Mouse (Mus musculus) embryonic fibroblast, embryonic 13.5 days (primary cell): ENCODE measurements around the gene Dbp.

Experiments used
- CTCF ChIP-seq: IDR thresholded peaks from 2 replicates; pipeline ENCODE4 v1.5.1; 2011; ENCODE audit warnings: mild to moderate bottlenecking, control low read depth, low read length, moderate library complexity, borderline replicate concordance; ENCODE audit not compliant: insufficient read depth
- POLR2A ChIP-seq: IDR thresholded peaks from 2 replicates; pipeline ENCODE4 v1.6.1; 2011; ENCODE audit warnings: low read depth, mild to moderate bottlenecking, control low read depth, low read length, moderate library complexity

GRCm38 (mm10) chr7:45721234-45721571 lies 16.3 kb downstream of the Dbp start:
- TF ChIP-seq POLR2A (no peak), CTCF (no peak)
